Mouse (Mus musculus): ENCODE measurements at regions not wholly inside any gene's neighbourhood (a gene's known extent, or its start where the extent isn't known, plus 50 kb on each side); places are given as distances from the start of the nearest gene placed in this dataset.
"Not testable (repeated sequence)": the region's sequence is repeated elsewhere in the genome, so short reads cannot be mapped to it uniquely, and the experiment has no call there.

DNA sequence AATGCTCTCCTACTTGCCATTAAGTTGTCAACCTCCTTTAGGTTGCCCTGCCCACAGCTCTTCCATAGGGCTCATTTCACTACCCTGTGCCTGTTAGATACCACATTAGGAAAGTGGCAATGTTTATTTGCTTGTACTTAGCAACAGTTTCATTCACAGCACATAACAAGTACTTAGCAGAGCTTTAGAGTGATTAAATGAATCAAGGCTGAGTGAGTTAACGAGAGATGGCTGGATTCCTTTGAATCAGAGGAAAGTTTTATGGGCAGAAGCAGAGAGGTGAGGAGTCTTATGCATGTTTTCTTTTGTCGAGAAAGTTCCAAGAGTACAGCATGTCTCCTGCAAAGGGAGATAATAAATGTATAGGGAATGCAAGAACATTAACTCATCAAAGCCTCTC, 60.5 kb downstream of the Ptgs2 start:
- intact Hi-C loops (cut with DNase I) = no loop called here
- no peak for DNase-seq (ENCODE audit: extremely low spot score in 1 of 2, low spot score in 2 of 2)

DNA sequence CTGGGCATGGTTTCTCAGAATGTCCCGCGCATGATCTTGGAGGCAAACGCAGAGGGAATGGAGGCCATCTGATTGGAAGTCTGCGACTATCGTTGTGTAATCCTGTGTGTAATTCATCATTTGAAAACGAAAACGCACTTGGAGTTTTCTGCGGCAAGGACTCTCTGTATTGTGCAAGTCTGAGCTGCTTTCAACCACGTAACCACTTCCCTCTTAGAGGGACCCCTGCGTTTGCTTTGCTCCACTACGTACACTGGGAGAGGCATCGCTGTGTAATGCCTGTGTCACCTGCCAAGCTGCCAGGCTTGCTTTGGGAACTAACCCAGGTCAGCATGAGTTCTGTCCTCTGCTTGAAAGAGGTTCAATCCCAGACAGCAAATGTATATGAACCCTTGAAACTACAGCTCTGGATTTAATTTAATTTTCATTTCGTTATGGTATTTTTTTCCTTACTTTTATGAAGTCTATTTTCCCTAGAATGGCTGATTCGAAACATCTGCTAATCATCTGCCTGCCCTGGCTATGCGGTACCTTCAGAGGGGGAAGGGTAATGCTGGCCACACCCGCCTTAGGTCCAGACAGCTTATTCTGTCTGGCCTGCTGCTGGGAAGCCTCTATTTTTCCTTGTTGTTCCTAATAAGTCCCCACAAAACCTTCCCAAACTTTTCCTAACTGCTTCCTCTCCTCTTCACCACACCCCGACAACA, 65.2 kb downstream of the Ptgs2 start:
- no peak for DNase-seq (ENCODE audit: extremely low spot score in 1 of 2, low spot score in 2 of 2)
- intact Hi-C loops (cut with DNase I) = no loop called here

DNA sequence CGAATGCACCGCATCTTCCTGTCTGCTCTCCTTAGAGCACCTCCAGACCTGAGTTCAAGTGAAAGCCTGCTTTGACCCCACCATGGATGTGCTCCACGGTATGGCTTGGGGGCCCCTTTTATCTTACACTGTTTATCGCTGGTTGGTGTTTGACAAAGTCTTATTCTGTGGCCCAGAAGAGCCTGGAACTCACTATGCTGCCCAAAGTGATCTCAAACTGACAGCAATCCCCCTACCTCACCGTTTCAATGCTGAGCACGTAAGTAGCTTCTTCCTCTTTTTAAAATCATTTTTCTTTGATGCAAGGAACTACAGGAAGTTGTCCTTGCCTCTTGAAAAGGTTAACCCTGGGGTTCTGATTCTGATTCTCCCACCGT, 65.8 kb downstream of the Ptgs2 start:
- intact Hi-C loops (cut with DNase I) = no loop called here
- DNase-seq (ENCODE audit: extremely low spot score in 1 of 2, low spot score in 2 of 2) = no peak

DNA sequence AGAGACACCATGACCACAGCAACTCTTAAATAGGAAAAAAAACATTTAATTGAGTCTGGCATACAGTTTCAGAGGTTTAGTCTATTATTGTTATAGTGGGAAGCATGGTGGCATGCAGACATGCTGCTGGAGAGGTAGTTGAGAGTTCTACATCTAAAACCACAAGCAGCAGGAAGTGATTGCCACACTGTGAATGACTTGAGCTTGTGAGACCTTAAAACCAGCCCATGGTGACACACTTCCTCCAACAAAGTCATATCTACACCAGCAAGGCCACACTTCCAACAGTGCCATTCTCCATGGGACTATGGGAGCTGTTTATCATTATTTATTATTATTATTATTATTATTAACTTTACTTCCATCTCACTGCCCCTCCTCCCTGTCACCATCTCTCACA, 67.3 kb downstream of the Ptgs2 start:
- no peak for DNase-seq (ENCODE audit: extremely low spot score in 1 of 2, low spot score in 2 of 2)

DNA sequence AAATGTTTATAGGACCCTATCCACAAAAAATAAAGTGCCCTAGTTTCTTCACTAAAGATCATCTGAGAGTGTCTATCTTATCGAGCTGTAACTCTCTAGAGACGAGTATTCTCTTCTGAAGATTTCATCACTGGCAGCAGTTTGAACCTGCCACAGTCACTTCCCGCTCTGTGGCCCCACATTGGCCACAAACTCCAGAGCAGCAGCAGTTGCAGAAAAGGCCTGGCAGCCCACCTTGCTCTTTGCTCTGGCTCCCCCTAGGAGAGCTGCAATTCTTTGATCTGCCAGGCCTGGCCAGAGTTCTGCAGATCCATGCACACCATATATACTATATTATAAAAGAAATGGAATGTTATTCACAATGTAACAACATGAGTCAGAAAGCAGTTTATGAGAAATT, 74.4 kb downstream of the Ptgs2 start:
- DNase-seq (ENCODE audit: extremely low spot score in 1 of 2, low spot score in 2 of 2) = no peak
- intact Hi-C loops (cut with DNase I) = no loop called here

More for the DNA sequence above, 67.3 kb downstream of the Ptgs2 start:
- intact Hi-C loops (cut with DNase I) = no loop called here

DNA sequence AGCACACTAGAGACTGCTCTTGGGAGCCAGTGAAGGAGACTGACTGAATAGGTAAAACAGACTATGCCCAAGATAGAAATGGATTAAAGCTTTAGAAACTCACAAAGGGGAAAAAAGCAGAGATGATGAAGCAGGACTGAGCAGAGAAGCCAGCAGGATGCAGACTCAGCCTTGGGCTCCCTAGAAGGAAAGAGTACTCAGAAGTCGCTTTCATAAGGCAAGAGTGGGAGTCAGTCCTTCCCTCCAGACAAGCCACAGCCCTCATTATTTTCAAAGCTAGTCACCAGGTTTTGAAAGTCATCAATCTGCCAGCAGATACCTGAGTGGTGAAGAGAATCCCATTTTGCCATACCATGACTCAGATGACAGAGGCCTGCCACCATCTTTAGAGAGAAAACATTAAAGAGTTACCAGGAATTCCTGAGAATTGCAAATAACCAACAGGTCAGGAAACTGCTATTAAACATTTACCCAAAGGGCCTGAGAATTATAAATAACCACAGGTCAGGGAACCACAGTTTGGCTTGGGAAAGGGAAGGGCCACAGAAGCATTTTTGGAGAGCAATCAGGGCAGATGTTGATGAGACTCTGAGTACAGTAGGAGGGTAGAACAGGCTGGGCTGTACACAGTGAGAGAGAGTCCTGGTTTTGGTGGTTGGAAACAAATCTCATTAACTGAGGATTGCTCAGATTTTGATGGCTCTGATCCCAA, 77.4 kb downstream of the Ptgs2 start:
- intact Hi-C loops (cut with DNase I) = no loop called here
- DNase-seq (ENCODE audit: extremely low spot score in 1 of 2, low spot score in 2 of 2) = no peak

DNA sequence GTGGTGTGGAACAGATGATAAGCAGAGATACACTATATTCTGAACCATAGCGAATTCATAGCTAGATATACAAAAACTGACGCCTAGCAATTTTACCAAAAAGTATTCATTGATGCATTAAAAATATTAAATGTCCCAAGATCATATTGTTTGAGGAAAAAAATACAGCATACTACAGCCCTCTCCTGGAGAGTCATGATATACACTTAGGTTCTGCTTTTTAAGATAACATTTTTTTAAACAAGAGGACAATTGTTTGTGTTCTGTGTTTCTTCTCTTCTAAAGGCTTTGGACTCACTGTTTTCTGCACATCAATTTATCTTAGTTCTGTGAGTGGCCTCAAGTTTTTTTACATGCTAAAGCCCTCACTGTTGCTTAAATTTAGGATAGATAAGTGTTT, 102.2 kb downstream of the Ptgs2 start:
- no peak for DNase-seq (ENCODE audit: extremely low spot score in 1 of 2, low spot score in 2 of 2)
- intact Hi-C loops (cut with DNase I) = loop anchor here (5.0 kb wide), 1 partner anchor 370 kb away; no protein-coding TSS in a partner anchor

DNA sequence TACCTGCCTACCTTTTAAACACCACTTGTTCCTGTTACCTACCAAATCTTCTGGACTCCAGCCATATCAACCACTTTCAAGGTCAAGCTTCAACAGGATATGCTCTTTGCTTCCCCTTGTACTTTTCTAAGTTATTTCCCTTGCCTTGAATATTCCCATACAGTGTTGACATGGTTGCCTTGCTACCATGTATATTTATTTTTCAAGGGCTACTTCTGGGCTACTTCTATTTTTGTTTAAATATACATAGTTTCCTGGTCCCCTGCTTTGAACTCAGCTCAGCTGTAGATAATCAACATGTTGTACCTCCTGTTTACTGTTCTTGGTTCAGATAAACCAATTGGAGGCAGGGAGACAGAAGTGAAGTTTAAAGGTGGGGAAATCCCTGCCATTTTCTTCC, 106.8 kb upstream of the Pdc start:
- no peak for DNase-seq (ENCODE audit: extremely low spot score in 1 of 2, low spot score in 2 of 2)
- intact Hi-C loops (cut with DNase I) = no loop called here

DNA sequence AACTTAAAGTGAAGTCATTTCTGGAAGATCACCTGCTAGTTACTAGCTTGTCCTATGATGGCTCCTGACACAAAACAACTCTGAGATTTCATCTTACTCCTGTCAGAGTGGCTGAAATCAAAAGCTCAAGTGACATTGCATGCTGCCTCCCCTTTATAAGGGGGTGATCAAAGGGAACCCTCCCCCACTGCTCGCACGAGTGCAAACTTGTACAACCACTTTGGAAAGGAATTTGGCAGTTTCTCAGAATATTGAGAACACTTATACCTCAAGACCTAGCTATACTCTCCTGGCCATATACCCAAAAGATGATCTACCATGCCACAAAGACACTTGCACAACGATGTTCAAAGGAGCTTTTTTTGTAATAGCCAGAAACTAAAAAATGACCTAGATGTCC, 102.5 kb upstream of the Pdc start:
- no peak for DNase-seq (ENCODE audit: extremely low spot score in 1 of 2, low spot score in 2 of 2)
- intact Hi-C loops (cut with DNase I) = no loop called here

DNA sequence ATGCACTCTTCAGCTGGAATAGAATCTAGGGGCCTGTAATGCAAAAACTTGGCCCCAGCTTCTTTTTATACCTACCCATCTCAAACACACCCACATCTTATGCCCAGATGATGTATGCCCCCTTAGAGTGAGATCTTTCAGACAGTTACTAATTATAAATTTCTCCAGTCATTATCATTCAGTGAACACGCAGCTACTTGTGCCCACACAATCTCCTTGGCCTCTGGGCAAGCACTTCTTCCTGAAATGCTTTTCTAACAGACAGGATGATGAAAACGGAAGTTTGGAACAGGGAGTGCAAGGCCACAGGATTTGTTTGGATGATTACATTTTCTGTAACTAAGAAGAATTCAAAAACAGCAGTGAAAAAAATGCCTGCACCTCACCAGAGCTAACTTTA, 100.4 kb upstream of the Pdc start:
- intact Hi-C loops (cut with DNase I) = no loop called here
- DNase-seq (ENCODE audit: extremely low spot score in 1 of 2, low spot score in 2 of 2) = no peak

DNA sequence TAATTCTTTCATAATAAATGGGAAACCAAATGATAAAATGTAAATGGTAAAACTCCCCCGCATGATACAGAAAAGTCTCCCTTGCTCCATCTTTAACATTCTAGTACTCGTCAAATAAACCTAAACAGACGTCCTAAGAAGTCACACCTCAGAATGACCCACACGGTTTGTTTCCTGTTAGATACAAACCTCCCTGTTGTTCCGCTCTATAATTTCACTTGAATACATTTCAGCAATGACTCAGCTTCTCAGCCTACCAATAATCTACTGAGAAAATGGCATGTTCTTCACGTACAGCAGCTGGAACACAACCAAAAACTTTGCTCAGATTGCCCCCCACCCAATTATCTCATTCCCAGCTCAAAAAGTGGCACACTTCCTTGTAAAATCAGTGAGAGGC, 93.7 kb upstream of the Pdc start:
- DNase-seq (ENCODE audit: extremely low spot score in 1 of 2, low spot score in 2 of 2) = no peak
- intact Hi-C loops (cut with DNase I) = no loop called here

DNA sequence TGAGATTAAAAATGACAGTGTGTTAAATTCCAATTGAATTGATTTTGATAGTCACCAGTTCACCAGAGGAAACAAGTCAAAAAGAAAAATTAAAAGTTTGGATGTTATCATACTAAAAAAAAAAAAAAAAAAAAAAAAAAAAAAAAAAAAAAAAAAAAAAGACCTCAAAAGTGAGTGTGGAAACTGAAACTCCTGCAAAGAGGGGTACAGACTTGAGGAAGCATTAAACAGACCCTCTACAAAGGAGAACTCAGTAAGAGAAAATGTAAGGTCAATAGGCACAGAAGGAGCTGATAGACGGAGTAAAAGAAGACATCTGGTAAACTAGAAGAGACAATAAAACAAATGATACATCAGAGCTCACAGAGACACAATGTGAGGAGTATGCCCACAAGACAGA, 79.7 kb upstream of the Pdc start:
- intact Hi-C loops (cut with DNase I); DNase-seq (ENCODE audit: extremely low spot score in 1 of 2, low spot score in 2 of 2): not testable (repeated sequence)

DNA sequence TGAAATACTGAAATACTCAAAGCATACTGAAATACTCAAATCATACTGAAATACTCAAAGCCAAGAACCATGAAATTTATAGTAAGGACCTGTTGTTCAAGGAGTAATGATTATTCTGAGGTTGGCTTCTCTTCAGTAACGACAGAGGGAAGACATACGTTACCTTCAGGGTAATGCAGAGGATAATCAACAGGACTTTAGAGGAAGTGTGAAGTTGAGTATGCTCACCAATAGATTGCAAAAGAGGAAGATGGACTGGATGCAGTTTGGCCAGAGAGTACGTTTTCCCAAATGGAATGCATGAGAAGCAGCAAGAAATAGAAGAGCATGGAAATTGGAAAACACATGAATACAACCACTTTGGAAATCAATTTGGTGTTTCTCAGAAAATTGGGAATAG, 79.1 kb upstream of the Pdc start:
- intact Hi-C loops (cut with DNase I) = no loop called here
- DNase-seq (ENCODE audit: extremely low spot score in 1 of 2, low spot score in 2 of 2) = no peak

DNA sequence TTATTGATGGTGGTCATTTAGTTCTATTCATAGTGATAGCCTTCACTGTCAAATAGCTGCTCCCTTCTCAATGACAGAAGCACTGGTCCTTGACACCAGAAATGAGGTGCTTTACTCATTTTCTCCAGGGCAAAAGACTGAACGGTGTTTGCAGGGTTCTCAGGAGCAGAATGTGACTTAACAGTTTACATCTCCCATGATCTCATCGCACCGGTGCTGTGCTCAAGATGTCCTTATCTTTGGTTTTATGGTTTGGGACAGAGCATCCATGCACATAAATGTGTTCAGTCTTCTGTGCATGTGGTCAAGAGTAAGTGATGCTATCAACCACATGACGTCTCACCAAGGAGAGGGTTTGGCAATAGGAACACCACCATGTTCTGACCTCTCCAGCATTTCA, 78.1 kb upstream of the Pdc start:
- no peak for DNase-seq (ENCODE audit: extremely low spot score in 1 of 2, low spot score in 2 of 2)
- intact Hi-C loops (cut with DNase I) = no loop called here

DNA sequence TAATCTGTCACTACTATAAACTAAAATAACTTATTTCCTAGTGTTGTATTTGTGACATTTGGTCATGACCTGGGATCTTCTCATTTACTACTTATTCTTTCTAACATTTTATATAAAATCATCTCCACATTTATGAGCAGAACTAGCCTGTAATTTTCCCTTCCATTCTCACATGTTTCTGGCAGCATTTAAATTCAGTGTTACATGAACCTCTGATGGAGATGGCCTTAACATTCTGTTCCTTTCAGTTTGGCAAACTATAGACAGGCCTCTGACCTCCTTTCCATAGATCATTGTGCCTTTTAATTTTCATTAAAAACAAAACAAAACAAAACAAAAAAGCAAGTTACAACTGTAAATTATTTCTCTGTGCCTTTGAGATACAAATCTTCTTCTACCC, 77.1 kb upstream of the Pdc start:
- intact Hi-C loops (cut with DNase I) = no loop called here
- DNase-seq (ENCODE audit: extremely low spot score in 1 of 2, low spot score in 2 of 2) = no peak

DNA sequence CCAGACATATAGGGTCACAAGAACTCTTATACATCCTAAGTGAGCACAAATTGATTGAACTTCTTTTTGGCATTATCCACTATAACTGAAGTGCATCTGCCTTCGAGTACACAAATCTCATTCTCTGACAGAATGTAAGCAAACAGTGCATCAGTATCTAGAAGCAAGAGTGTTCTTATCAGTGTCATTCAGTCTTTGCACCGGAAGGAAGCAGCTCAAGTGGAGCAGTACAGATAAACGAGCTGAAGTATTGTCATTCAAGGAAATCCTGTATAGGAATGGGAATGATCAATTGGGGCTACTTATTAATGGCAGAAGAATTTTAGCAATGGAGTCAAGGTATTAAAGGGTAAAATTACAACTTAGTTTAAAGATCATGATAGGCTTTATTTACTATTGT, 74.3 kb upstream of the Pdc start:
- intact Hi-C loops (cut with DNase I) = no loop called here
- no peak for DNase-seq (ENCODE audit: extremely low spot score in 1 of 2, low spot score in 2 of 2)

DNA sequence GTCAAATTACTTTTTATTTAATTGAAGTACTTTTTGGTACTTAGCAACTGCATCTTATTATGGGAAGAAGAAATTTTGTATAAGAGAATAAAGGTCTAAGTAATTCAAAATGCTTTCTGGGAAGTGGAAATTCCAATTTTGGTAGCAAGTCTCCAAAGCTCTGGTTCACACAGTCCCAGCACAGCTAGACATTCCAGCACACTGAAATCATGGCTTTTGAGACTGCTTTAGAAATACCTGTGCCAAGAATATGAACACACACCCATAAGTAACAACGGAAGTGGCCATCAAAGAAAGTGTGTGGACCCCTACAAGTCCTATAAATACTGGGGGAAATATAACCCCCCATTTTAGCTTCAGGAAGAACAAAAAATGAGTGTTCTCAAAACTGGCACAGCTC, 67.8 kb upstream of the Pdc start:
- no peak for DNase-seq (ENCODE audit: extremely low spot score in 1 of 2, low spot score in 2 of 2)
- intact Hi-C loops (cut with DNase I) = no loop called here

DNA sequence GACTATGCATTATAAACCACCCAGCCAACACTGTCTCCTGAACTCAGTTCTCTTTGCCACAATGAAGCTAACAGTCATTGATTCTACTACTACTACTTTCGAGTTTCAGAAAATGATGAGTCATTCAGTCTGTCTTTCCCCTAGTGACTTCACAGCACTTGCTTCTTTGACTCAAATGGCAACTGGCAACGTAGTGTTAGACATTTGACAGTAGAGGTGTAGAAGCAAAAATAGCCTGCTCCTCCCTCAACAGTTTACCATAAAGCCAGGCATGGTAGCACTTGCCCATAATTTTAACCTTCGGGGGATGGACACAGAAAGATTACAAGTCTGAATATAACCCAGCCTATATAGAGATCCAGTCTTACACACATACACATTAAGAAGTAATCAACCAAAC, 67.3 kb upstream of the Pdc start:
- no peak for DNase-seq (ENCODE audit: extremely low spot score in 1 of 2, low spot score in 2 of 2)
- intact Hi-C loops (cut with DNase I) = no loop called here

DNA sequence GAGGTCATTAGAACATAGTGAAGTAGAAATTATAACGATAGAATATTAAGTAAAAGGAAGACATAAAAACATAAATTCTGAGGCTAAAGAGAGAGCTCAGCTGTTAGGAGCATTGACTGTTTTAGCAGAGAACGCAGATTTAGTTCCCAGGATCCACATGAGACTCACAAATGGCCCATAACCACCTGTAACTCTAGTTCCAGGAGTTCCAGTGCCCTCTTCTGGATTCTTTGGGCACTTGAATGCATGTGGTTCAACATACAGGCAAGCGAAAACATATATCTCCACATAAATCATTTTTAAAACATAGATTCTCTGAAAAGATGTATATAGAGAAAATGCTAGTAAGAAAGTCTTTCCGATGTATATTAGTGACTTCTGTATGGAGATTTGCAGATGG, 61.6 kb upstream of the Pdc start:
- intact Hi-C loops (cut with DNase I) = no loop called here
- no peak for DNase-seq (ENCODE audit: extremely low spot score in 1 of 2, low spot score in 2 of 2)

DNA sequence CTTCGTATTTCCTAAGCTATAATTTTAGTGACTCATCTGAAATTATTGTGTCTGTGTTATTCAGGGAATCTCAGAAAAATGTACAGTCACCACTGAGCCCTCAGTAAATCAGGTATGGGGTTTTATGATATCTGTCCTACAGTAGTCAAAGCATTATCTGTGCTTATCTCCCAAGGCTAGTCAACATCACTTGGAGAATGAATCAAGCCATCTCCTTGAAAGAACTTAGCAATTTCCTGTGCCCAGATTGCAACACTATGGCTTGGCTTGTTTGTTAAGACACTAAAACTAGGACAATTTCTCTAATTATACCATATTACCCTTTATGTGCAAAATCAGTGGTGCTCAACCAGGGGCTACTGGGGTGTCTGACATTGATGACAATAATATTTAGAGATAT, 58.9 kb upstream of the Pdc start:
- no peak for DNase-seq (ENCODE audit: extremely low spot score in 1 of 2, low spot score in 2 of 2)
- intact Hi-C loops (cut with DNase I) = loop anchor here (10.0 kb wide), 1 partner anchor 706 kb away; no protein-coding TSS in a partner anchor

DNA sequence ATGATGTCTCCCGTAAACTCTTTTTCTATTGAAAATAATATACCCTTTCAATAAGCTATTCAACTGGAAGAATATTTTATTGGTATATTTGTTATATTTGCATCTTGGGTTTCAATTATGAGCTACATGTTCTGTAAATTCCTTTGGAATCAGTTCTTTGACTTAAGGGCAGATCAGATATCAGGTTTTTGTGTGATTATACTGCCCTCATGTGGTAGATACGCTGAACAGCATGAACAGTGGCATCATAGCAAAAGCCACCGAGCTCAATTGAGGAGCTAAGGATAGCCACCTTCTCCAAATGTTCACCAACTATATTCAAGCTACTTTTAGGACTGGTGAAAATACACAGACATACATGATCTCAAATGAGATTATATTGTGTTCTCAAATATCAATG, 52.7 kb upstream of the Pdc start:
- DNase-seq (ENCODE audit: extremely low spot score in 1 of 2, low spot score in 2 of 2) = peak in 1 of 2 experiments; percentile 29
- intact Hi-C loops (cut with DNase I) = loop anchor here (5.0 to 10.0 kb wide), 2 partner anchors 434 to 712 kb away; no protein-coding TSS in a partner anchor
